Mouse (Mus musculus) limb, embryonic 11.5 days (tissue): ENCODE results near the gene Tph2. TPM values are rescaled to one million over a fixed set of nuclear protein-coding genes. Genes with fewer than 3 reads are reported as not detected.

Source experiments
- ATAC-seq: fragments of 200-750 bp; cut with Nextera tagmentation; 2 replicates; pipeline ENCODE4 v1.8.0; 2017; ENCODE audit warnings: low read depth; ENCODE audit not compliant: insufficient number of reproducible peaks, low FRiP score, low TSS enrichment
- DNase-seq: peaks from one replicate; pipeline ENCODE4 v3.0.0-alpha.2; 2015; ENCODE audit warnings: low spot score
- H3K27ac ChIP-seq: fragments of 300-500 bp; sonication (generic); replicated peaks from 2 replicates; pipeline ENCODE4 v1.5.1; 2014; ENCODE audit warnings: low read depth, mild to moderate bottlenecking, low read length
- H3K27me3 ChIP-seq: fragments of 300-500 bp; sonication (generic); 2 replicates; pipeline ENCODE4 v1.6.1; 2014; ENCODE audit warnings: mild to moderate bottlenecking, low read length, mixed read lengths; ENCODE audit not compliant: control insufficient read depth, insufficient read depth
- H3K36me3 ChIP-seq: fragments of 300-500 bp; sonication (generic); 2 replicates; pipeline ENCODE4 v1.6.1; 2014; ENCODE audit warnings: mild to moderate bottlenecking, low read length, moderate library complexity, mixed read lengths; ENCODE audit not compliant: control insufficient read depth, insufficient read depth
- H3K4me1 ChIP-seq: fragments of 300-500 bp; sonication (generic); 2 replicates; pipeline ENCODE4 v1.6.1; 2014; ENCODE audit warnings: low read length, mixed read lengths; ENCODE audit not compliant: control insufficient read depth, insufficient read depth
- H3K4me2 ChIP-seq: fragments of 300-500 bp; sonication (generic); 2 replicates; pipeline ENCODE4 v1.6.1; 2014; ENCODE audit warnings: low read depth, mild to moderate bottlenecking, moderate library complexity; ENCODE audit not compliant: severe bottlenecking
- H3K4me3 ChIP-seq: fragments of 300-500 bp; sonication (generic); 2 replicates; pipeline ENCODE4 v1.5.1; 2014; ENCODE audit warnings: low read depth, low read length
- H3K9ac ChIP-seq: fragments of 300-500 bp; sonication (generic); 2 replicates; pipeline ENCODE4 v1.6.1; 2014; ENCODE audit warnings: mild to moderate bottlenecking, low read length
- H3K9me3 ChIP-seq: fragments of 300-500 bp; sonication (generic); 2 replicates; pipeline ENCODE4 v1.6.1; 2016; ENCODE audit warnings: low read length; ENCODE audit not compliant: control insufficient read depth
- WGBS: fragments of 180-500 bp; shearing (Covaris S2); extraction: QIAGEN DNeasy Blood & Tissue Kit; methylation state at CpG from one replicate; pipeline ENCODE4 v1.1.7; 2014; 5-methylcytosine and 5-hydroxymethylcytosine counted together
- polyA plus RNA-seq: library from polyadenylated mRNA; unstranded; fragments of >200 nt; fragmentation: Nextera tagmentation; extraction: Ambion mirVana; gene quantifications from 2 replicates; pipeline ENCODE4 v1.2.1, GENCODE M21; 2014

The Tph2 gene
- polyA plus RNA-seq, 1 experiment from 2014 or later: 0.05 TPM

- no peaks in the 10 kb centered on the region for H3K4me1 ChIP-seq
- H3K36me3 ChIP-seq: no peaks in the 10 kb centered on the region
- WGBS: 76% methylated on average over 5 of the region's 5 CpGs
Observed at GRCm38 (mm10) chr10:115160289-115160688, 24.5 kb downstream of the Tph2 start.

GRCm38 (mm10) chr10:115147308-115147707 lies 37.5 kb downstream of the Tph2 start:
- DNase-seq: no peak
- H3K9ac ChIP-seq: no peak overlapping the region
- ATAC-seq: no peak

More at GRCm38 (mm10) chr10:115160289-115160688, 24.5 kb downstream of the Tph2 start:
- DNase-seq: no peak
- Histone ChIP-seq H3K4me2 (no peak overlapping the region), H3K27me3 (no peaks in the 10 kb centered on the region), H3K9me3 (no peaks in the 10 kb centered on the region), H3K9ac (no peak overlapping the region), H3K4me3 (no peak overlapping the region), H3K27ac (no peak overlapping the region)
- ATAC-seq: no peak

GRCm38 (mm10) chr10:115146257-115146898 lies 38.4 kb downstream of the Tph2 start:
- WGBS: 88% methylated on average over 8 of the region's 8 CpGs
- Histone ChIP-seq H3K9me3 (no peaks in the 10 kb centered on the region), H3K9ac (no peak overlapping the region), H3K27ac (no peak overlapping the region), H3K36me3 (no peaks in the 10 kb centered on the region), H3K4me2 (no peak overlapping the region), H3K4me3 (no peak overlapping the region), H3K27me3 (no peaks in the 10 kb centered on the region), H3K4me1 (no peaks in the 10 kb centered on the region)
- DNase-seq (no peak), ATAC-seq (no peak)

More at GRCm38 (mm10) chr10:115147308-115147707, 37.5 kb downstream of the Tph2 start:
- no peaks in the 10 kb centered on the region for H3K4me1 ChIP-seq
- H3K27ac ChIP-seq: no peak overlapping the region
- no peak overlapping the region for H3K4me3 ChIP-seq
- 71% methylated on average over 5 of the region's 5 CpGs for WGBS
- H3K27me3 ChIP-seq: no peaks in the 10 kb centered on the region
- H3K9me3 ChIP-seq: no peaks in the 10 kb centered on the region
- no peaks in the 10 kb centered on the region for H3K36me3 ChIP-seq
- H3K4me2 ChIP-seq: no peak overlapping the region

- WGBS: 31% methylated on average over 5 of the region's 5 CpGs
- Histone ChIP-seq H3K4me3 (no peak overlapping the region), H3K9me3 (no peaks in the 10 kb centered on the region), H3K4me1 (no peaks in the 10 kb centered on the region), H3K4me2 (no peak overlapping the region), H3K27ac (no peak overlapping the region), H3K27me3 (no peaks in the 10 kb centered on the region), H3K9ac (no peak overlapping the region), H3K36me3 (no peaks in the 10 kb centered on the region)
- ATAC-seq (no peak), DNase-seq (no peak)
Observed at GRCm38 (mm10) chr10:115144542-115144941, 40.3 kb downstream of the Tph2 start.

- 63% methylated on average over 6 of the region's 6 CpGs for WGBS
- DNase-seq (peak; percentile 80), ATAC-seq (no peak)
- Histone ChIP-seq H3K36me3 (no peaks in the 10 kb centered on the region), H3K27ac (no peak overlapping the region), H3K9ac (no peak overlapping the region), H3K4me1 (no peaks in the 10 kb centered on the region), H3K4me3 (no peak overlapping the region), H3K9me3 (no peaks in the 10 kb centered on the region), H3K4me2 (no peak overlapping the region), H3K27me3 (no peaks in the 10 kb centered on the region)
Observed at GRCm38 (mm10) chr10:115143641-115144040, 41.2 kb downstream of the Tph2 start.

GRCm38 (mm10) chr10:115137016-115137415 lies 47.8 kb downstream of the Tph2 start:
- no peak overlapping the region for H3K27ac ChIP-seq
- H3K27me3 ChIP-seq: no peaks in the 10 kb centered on the region
- no peaks in the 10 kb centered on the region for H3K36me3 ChIP-seq
- H3K4me3 ChIP-seq: no peak overlapping the region
- H3K4me1 ChIP-seq: no peaks in the 10 kb centered on the region
- no peak for ATAC-seq
- H3K9ac ChIP-seq: no peak overlapping the region
- 85% methylated on average over 7 of the region's 7 CpGs for WGBS
- H3K9me3 ChIP-seq: no peaks in the 10 kb centered on the region
- DNase-seq: no peak
- H3K4me2 ChIP-seq: no peak overlapping the region

GRCm38 (mm10) chr10:115127907-115128306 lies 56.9 kb downstream of the Tph2 start:
- Histone ChIP-seq H3K9ac (no peak overlapping the region), H3K4me2 (no peak overlapping the region), H3K4me1 (no peaks in the 10 kb centered on the region), H3K9me3 (no peaks in the 10 kb centered on the region), H3K27me3 (no peaks in the 10 kb centered on the region), H3K27ac (no peak overlapping the region), H3K36me3 (no peaks in the 10 kb centered on the region), H3K4me3 (no peak overlapping the region)
- 67% methylated on average over 1 of the region's 1 CpGs for WGBS
- DNase-seq (no peak), ATAC-seq (no peak)

GRCm38 (mm10) chr10:115125550-115125949 lies 59.3 kb downstream of the Tph2 start:
- ATAC-seq: no peak
- H3K9ac ChIP-seq: no peak overlapping the region
- no peaks in the 10 kb centered on the region for H3K9me3 ChIP-seq
- H3K4me3 ChIP-seq: no peak overlapping the region
- H3K27ac ChIP-seq: no peak overlapping the region
- no peak for DNase-seq
- H3K4me2 ChIP-seq: no peak overlapping the region
- no peaks in the 10 kb centered on the region for H3K36me3 ChIP-seq
- H3K4me1 ChIP-seq: no peaks in the 10 kb centered on the region
- H3K27me3 ChIP-seq: no peaks in the 10 kb centered on the region
- 57% methylated on average over 5 of the region's 5 CpGs for WGBS

GRCm38 (mm10) chr10:115125027-115125426 lies 59.8 kb downstream of the Tph2 start:
- Histone ChIP-seq H3K4me3 (no peak overlapping the region), H3K27me3 (no peaks in the 10 kb centered on the region), H3K9ac (no peak overlapping the region), H3K36me3 (no peaks in the 10 kb centered on the region), H3K4me1 (no peaks in the 10 kb centered on the region), H3K9me3 (no peaks in the 10 kb centered on the region), H3K27ac (no peak overlapping the region), H3K4me2 (no peak overlapping the region)
- no peak for DNase-seq
- 62% methylated on average over 5 of the region's 5 CpGs for WGBS
- ATAC-seq: no peak
